Mouse (Mus musculus) midbrain, embryonic 12.5 days (tissue): ENCODE measurements around the gene Rbms3. TPM values are rescaled to one million over a fixed set of nuclear protein-coding genes. Genes with fewer than 3 reads are reported as not detected.

Experiments
- ATAC-seq: fragments of 200-750 bp; cut with Nextera tagmentation; 2 replicates; pipeline ENCODE4 v1.8.0; 2017; ENCODE audit warnings: low read depth, moderate TSS enrichment, moderate library complexity; ENCODE audit not compliant: low FRiP score
- H3K27ac ChIP-seq: fragments of 300-500 bp; sonication (generic); replicated peaks from 2 replicates; pipeline ENCODE4 v1.5.1; 2016; ENCODE audit warnings: mild to moderate bottlenecking
- H3K27me3 ChIP-seq: fragments of 300-500 bp; sonication (generic); 2 replicates; pipeline ENCODE4 v1.6.1; 2016; ENCODE audit warnings: mild to moderate bottlenecking
- H3K36me3 ChIP-seq: fragments of 300-500 bp; sonication (generic); 2 replicates; pipeline ENCODE4 v1.6.1; 2016
- H3K4me1 ChIP-seq: fragments of 300-500 bp; sonication (generic); 2 replicates; pipeline ENCODE4 v1.6.1; 2016
- H3K4me2 ChIP-seq: fragments of 300-500 bp; sonication (generic); replicated peaks from 2 replicates; pipeline ENCODE4 v1.6.1; 2016; ENCODE audit warnings: mild to moderate bottlenecking, moderate library complexity
- H3K4me3 ChIP-seq: fragments of 300-500 bp; sonication (generic); 2 replicates; pipeline ENCODE4 v1.5.1; 2016; ENCODE audit warnings: mild to moderate bottlenecking
- H3K9ac ChIP-seq: fragments of 300-500 bp; sonication (generic); replicated peaks from 2 replicates; pipeline ENCODE4 v1.6.1; 2016; ENCODE audit warnings: mild to moderate bottlenecking, moderate library complexity
- H3K9me3 ChIP-seq: fragments of 300-500 bp; sonication (generic); 2 replicates; pipeline ENCODE4 v1.6.1; 2016; ENCODE audit warnings: mild to moderate bottlenecking
- WGBS: fragments of 180-500 bp; shearing (Covaris S2); methylation state at CpG from one replicate; pipeline ENCODE4 v1.1.7; 2016; 5-methylcytosine and 5-hydroxymethylcytosine counted together
- polyA plus RNA-seq: library from polyadenylated mRNA; unstranded; fragments of >200 nt; fragmentation: Nextera tagmentation; extraction: Ambion mirVana; gene quantifications from 2 replicates; pipeline ENCODE4 v1.2.1, GENCODE M21; 2016

Rbms3 gene
- polyA plus RNA-seq, 1 experiment from 2014 or later = 25.8 TPM

GRCm38 (mm10) chr9:117368016-117368415 is 261.7 kb downstream of the Rbms3 start:
- Histone ChIP-seq H3K9me3 (no peaks in the 10 kb centered on the region), H3K4me3 (no peak overlapping the region), H3K36me3 (no peaks in the 10 kb centered on the region), H3K27me3 (peaks cover 10% of the 10 kb centered on the region), H3K9ac (no peak overlapping the region), H3K4me2 (no peak overlapping the region), H3K27ac (no peak overlapping the region), H3K4me1 (peaks cover 6% of the 10 kb centered on the region; the same call in 1 of the 2 replicates)
- WGBS = 92% methylated on average over 4 of the region's 4 CpGs
- ATAC-seq = no peak

- ATAC-seq = no peak
- Histone ChIP-seq H3K36me3 (no peaks in the 10 kb centered on the region), H3K9ac (no peak overlapping the region), H3K27me3 (peaks cover 13% of the 10 kb centered on the region), H3K4me3 (no peak overlapping the region), H3K4me1 (peaks cover 12% of the 10 kb centered on the region), H3K4me2 (no peak overlapping the region), H3K27ac (no peak overlapping the region), H3K9me3 (no peaks in the 10 kb centered on the region)
- 24% methylated on average over 3 of the region's 3 CpGs for WGBS
Measured at GRCm38 (mm10) chr9:117364610-117365009, 265.1 kb downstream of the Rbms3 start.

GRCm38 (mm10) chr9:117361431-117361830 is 268.3 kb downstream of the Rbms3 start:
- no peak overlapping the region for H3K4me3 ChIP-seq
- H3K4me2 ChIP-seq = no peak overlapping the region
- no peak overlapping the region for H3K27ac ChIP-seq
- peaks cover 20% of the 10 kb centered on the region for H3K4me1 ChIP-seq
- 12% methylated on average over 5 of the region's 5 CpGs for WGBS
- no peaks in the 10 kb centered on the region for H3K36me3 ChIP-seq
- no peak overlapping the region for H3K9ac ChIP-seq
- no peak for ATAC-seq
- H3K27me3 ChIP-seq = peaks cover 22% of the 10 kb centered on the region
- H3K9me3 ChIP-seq = no peaks in the 10 kb centered on the region

GRCm38 (mm10) chr9:117356764-117357442 is 272.8 kb downstream of the Rbms3 start:
- peaks cover 10% of the 10 kb centered on the region; the same call in 1 of the 2 replicates for H3K27me3 ChIP-seq

GRCm38 (mm10) chr9:117355501-117355900 is 274.2 kb downstream of the Rbms3 start:
- no peaks in the 10 kb centered on the region for H3K9me3 ChIP-seq
- ATAC-seq = no peak
- H3K27me3 ChIP-seq = 0 out of 2 replicates have a peak, but pooled peaks cover 10% of the 10 kb centered on the region
- peaks cover 9% of the 10 kb centered on the region for H3K4me1 ChIP-seq
- H3K9ac ChIP-seq = no peak overlapping the region
- H3K4me2 ChIP-seq = no peak overlapping the region
- H3K4me3 ChIP-seq = no peak overlapping the region
- 66% methylated on average over 5 of the region's 5 CpGs for WGBS
- H3K27ac ChIP-seq = no peak overlapping the region
- H3K36me3 ChIP-seq = no peaks in the 10 kb centered on the region

More at GRCm38 (mm10) chr9:117356764-117357442, 272.8 kb downstream of the Rbms3 start:
- ATAC-seq = peak; percentile 88
- no peaks in the 10 kb centered on the region for H3K9me3 ChIP-seq
- no peaks in the 10 kb centered on the region for H3K36me3 ChIP-seq
- peaks cover 14% of the 10 kb centered on the region for H3K4me1 ChIP-seq
- no peak overlapping the region for H3K9ac ChIP-seq
- WGBS = 6% methylated on average over 9 of the region's 9 CpGs
- peak overlapping the region; percentile 50 for H3K27ac ChIP-seq
- peak overlapping the region; percentile 23; the same call in 1 of the 2 replicates for H3K4me2 ChIP-seq
- H3K4me3 ChIP-seq = no peak overlapping the region

- Histone ChIP-seq H3K9me3 (no peaks in the 10 kb centered on the region), H3K27me3 (no peaks in the 10 kb centered on the region), H3K27ac (no peak overlapping the region), H3K4me3 (no peak overlapping the region), H3K4me1 (no peaks in the 10 kb centered on the region), H3K9ac (no peak overlapping the region), H3K36me3 (no peaks in the 10 kb centered on the region), H3K4me2 (no peak overlapping the region)
- no peak for ATAC-seq
- 92% methylated on average over 4 of the region's 4 CpGs for WGBS
Measured at GRCm38 (mm10) chr9:117342336-117342735, 287.4 kb downstream of the Rbms3 start.

GRCm38 (mm10) chr9:117330681-117331080 is 299.0 kb downstream of the Rbms3 start:
- no peak overlapping the region for H3K4me3 ChIP-seq
- no peaks in the 10 kb centered on the region for H3K9me3 ChIP-seq
- no peaks in the 10 kb centered on the region for H3K27me3 ChIP-seq
- H3K9ac ChIP-seq = no peak overlapping the region
- no peak overlapping the region for H3K27ac ChIP-seq
- H3K4me1 ChIP-seq = no peaks in the 10 kb centered on the region
- ATAC-seq = no peak
- 91% methylated on average over 5 of the region's 5 CpGs for WGBS
- H3K4me2 ChIP-seq = no peak overlapping the region
- H3K36me3 ChIP-seq = no peaks in the 10 kb centered on the region

- ATAC-seq = no peak
- Histone ChIP-seq H3K4me1 (no peaks in the 10 kb centered on the region), H3K27ac (no peak overlapping the region), H3K4me3 (no peak overlapping the region), H3K9ac (no peak overlapping the region), H3K4me2 (no peak overlapping the region), H3K36me3 (no peaks in the 10 kb centered on the region), H3K9me3 (no peaks in the 10 kb centered on the region), H3K27me3 (no peaks in the 10 kb centered on the region)
- 76% methylated on average over 3 of the region's 3 CpGs for WGBS
Measured at GRCm38 (mm10) chr9:117319271-117319670, 310.4 kb downstream of the Rbms3 start.

GRCm38 (mm10) chr9:117318461-117318860 is 311.3 kb downstream of the Rbms3 start:
- no peak for ATAC-seq

GRCm38 (mm10) chr9:117317251-117317650 is 312.5 kb downstream of the Rbms3 start:
- Histone ChIP-seq H3K9ac (no peak overlapping the region), H3K4me3 (no peak overlapping the region), H3K36me3 (no peaks in the 10 kb centered on the region), H3K27me3 (no peaks in the 10 kb centered on the region), H3K4me2 (no peak overlapping the region), H3K27ac (no peak overlapping the region), H3K4me1 (no peaks in the 10 kb centered on the region), H3K9me3 (no peaks in the 10 kb centered on the region)
- no peak for ATAC-seq
- 94% methylated on average over 7 of the region's 7 CpGs for WGBS

More at GRCm38 (mm10) chr9:117318461-117318860, 311.3 kb downstream of the Rbms3 start:
- Histone ChIP-seq H3K27me3 (no peaks in the 10 kb centered on the region), H3K9ac (no peak overlapping the region), H3K36me3 (no peaks in the 10 kb centered on the region), H3K4me3 (no peak overlapping the region), H3K4me2 (no peak overlapping the region), H3K4me1 (no peaks in the 10 kb centered on the region), H3K27ac (no peak overlapping the region), H3K9me3 (no peaks in the 10 kb centered on the region)
- WGBS = 72% methylated on average over 4 of the region's 4 CpGs

GRCm38 (mm10) chr9:117313642-117314041 is 316.1 kb downstream of the Rbms3 start:
- 85% methylated on average over 11 of the region's 11 CpGs for WGBS
- Histone ChIP-seq H3K27me3 (no peaks in the 10 kb centered on the region), H3K9ac (no peak overlapping the region), H3K36me3 (no peaks in the 10 kb centered on the region), H3K4me3 (no peak overlapping the region), H3K27ac (no peak overlapping the region), H3K4me1 (no peaks in the 10 kb centered on the region), H3K9me3 (no peaks in the 10 kb centered on the region), H3K4me2 (no peak overlapping the region)
- ATAC-seq = no peak

GRCm38 (mm10) chr9:117309809-117310208 is 319.9 kb downstream of the Rbms3 start:
- Histone ChIP-seq H3K9me3 (no peaks in the 10 kb centered on the region), H3K4me2 (no peak overlapping the region), H3K4me1 (no peaks in the 10 kb centered on the region), H3K27ac (no peak overlapping the region), H3K27me3 (no peaks in the 10 kb centered on the region), H3K9ac (no peak overlapping the region), H3K4me3 (no peak overlapping the region), H3K36me3 (no peaks in the 10 kb centered on the region)
- no peak for ATAC-seq

- WGBS = 76% methylated on average over 7 of the region's 7 CpGs
- Histone ChIP-seq H3K4me3 (no peak overlapping the region), H3K27ac (no peak overlapping the region), H3K27me3 (peaks cover 52% of the 10 kb centered on the region), H3K36me3 (no peaks in the 10 kb centered on the region), H3K4me2 (no peak overlapping the region), H3K9ac (no peak overlapping the region), H3K4me1 (peaks cover 7% of the 10 kb centered on the region), H3K9me3 (no peaks in the 10 kb centered on the region)
- ATAC-seq = no peak
Measured at GRCm38 (mm10) chr9:117298991-117299390, 330.7 kb downstream of the Rbms3 start.
